Mouse (Mus musculus) frontal cortex, postnatal 25 days (tissue): ENCODE results near the gene Poc5.

Experiments used
- DNase-seq, 2 experiments: peaks; one replicate each; pipeline ENCODE4 v3.0.0; 2022; ENCODE audit warnings: low spot score in 2 of 2

Poc5 gene

DNA sequence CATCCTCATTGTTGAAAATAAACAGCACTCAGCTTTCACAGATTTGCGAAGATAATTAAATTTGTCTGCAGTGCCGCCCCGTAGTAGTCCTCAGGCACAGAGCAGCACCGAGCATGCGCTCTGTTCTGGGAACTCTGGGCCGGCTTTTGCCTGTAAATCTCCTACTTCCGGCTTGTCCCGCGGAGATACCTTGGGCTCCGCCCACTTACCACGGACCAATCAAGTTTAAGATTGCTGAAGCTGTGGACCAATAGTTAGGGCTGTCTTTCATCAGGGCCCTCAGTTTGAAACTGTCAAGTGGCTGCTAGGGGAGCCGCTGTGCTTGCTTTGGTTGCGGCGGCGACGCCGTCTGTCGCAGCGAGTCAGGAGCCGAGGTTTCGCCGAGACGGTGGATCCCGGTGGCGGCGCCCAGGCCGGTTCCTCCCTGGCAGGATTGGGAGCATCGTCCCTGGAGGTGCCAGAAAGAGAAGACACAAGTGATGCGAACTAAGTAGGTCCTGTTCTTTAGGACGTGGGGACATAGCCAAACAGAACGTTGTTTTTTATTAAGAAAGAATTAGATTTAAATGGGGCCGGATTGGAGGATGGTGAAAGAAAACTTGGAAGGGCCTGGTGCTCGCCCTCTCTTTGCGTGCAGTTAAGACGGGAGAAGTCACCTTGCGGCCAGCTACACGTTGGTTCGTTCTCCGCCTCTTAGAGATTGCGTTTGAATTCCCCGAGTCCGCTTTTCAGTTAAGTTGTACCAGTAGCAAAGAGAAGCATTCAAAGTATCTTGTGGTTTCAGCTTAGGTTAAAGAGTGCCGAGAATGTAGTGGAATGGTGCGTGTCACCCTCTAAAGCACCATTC is at the start of gene Poc5:
TSS of gene Poc5 (plus strand) at position 253 of the 847 bp plus-strand sequence.
- DNase-seq, result peak; percentile 99

GRCm38 (mm10) chr13:96341461-96341860 is 46.6 kb upstream of the Poc5 start:
- no peak for DNase-seq

DNA sequence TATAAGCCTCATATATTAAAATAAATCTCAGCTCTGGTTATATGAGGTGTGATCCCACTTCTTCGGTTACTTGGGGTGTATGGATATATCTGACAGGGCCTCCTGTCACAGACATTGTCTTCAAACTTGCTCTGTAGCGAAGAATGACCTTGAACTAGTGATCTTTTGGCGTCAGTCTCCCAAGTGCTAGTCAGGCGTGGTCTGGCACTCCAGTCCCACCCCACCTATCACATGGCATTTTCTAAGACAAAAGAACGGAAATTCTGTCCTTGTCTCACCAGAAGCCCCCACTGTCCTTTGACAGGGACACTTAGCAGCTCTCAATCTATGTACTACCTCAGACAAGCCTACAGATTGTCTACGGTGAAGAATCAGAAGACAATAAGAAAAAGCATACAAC is 43.3 kb upstream of the Poc5 start:
- no peak for DNase-seq

GRCm38 (mm10) chr13:96346581-96346980 is 41.5 kb upstream of the Poc5 start:
- no peak for DNase-seq

GRCm38 (mm10) chr13:96350207-96350606 is 37.9 kb upstream of the Poc5 start:
- no peak for DNase-seq

DNA sequence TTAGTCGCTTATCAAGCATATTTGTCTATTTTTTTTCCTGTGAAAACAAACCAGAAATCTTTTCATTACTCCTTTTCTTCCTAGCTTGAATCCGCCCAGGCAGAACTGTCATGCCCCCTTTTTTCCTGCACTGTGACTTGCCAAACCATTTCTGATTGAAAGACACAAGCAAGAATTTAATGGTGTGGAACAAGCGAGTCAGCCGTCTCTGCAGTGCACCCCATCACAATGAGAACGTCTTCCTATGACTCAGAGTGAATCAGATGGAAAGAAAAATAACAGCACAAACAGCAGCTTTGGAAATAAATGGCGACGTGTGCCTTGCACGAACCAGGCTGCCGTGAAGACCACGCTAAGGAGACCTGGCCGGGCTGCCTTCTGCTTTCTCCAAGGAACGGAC is 36.8 kb upstream of the Poc5 start:
- no peak for DNase-seq

- no peak for DNase-seq
These were observed 12.6 kb upstream of the Poc5 start for GRCm38 (mm10) chr13:96375519-96375918.

- DNase-seq, result no peak
These were observed 11.2 kb upstream of the Poc5 start for GRCm38 (mm10) chr13:96376871-96377270.

GRCm38 (mm10) chr13:96377883-96378282 is 10.2 kb upstream of the Poc5 start:
- DNase-seq, result no peak

- no peak for DNase-seq
These were observed 1.2 kb downstream of the Poc5 start for GRCm38 (mm10) chr13:96389301-96389700.

GRCm38 (mm10) chr13:96401251-96401650 is 13.2 kb downstream of the Poc5 start:
- DNase-seq, result no peak

GRCm38 (mm10) chr13:96405518-96405917 is 17.4 kb downstream of the Poc5 start:
- DNase-seq, result no peak

DNA sequence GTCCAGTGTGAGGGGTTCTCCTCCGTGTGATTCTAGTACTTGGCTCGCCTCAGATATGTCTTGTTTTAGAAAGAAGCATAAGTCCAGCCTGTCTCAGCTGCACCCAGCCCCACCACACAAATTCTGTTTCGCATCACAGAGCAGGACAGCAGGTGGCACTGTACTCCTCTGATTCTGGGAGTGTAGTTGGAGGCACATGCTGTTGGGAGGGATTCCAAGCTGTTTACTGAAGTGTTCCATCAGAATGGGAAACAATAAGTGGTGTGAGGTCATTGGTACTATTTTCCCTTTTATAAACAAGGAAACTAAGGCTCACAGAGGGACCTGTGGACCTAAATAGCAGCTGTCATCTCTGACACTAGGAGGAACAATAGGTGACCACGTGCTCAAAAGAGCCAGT is 18.9 kb downstream of the Poc5 start:
- DNase-seq, result no peak

GRCm38 (mm10) chr13:96408786-96409185 is 20.7 kb downstream of the Poc5 start:
- no peak for DNase-seq

DNA sequence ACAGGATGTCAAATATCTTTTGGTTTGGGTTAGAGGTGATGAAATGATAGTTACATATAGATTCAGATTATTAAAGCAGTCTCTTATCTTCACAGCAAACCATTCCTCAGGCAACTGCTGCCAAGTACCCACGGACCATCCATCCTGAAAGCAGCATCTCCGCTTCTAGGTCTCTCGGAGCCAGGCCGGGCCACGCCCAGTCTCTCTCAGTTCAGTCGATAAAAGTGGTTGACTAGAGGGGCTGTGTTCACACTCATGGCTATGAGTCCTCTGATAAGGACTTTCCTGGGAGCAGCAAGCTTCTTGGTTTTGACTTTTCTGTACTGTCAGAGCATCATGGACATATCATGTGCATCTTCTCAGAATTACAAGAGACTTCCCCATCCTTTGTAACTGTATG is 26.3 kb downstream of the Poc5 start:
- DNase-seq, result no peak

DNA sequence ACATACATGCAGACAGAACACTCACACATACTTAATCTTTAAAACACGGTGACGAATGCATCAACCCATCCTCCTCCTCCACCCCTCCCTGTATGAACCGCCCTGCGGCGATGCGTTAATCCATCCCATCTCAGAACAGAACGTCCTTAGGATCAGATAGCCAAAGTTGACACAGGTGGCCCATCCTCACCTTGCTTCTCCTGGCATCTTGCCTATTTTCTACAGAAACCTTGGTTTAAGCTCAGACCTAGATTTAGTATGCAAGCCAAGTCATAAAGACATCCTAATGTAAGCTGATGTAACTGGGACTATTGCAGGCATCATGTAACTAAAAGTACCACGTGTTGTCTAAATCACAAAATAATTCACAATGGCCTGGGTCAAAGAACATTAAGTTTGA is 28.3 kb downstream of the Poc5 start:
- DNase-seq, result no peak

DNA sequence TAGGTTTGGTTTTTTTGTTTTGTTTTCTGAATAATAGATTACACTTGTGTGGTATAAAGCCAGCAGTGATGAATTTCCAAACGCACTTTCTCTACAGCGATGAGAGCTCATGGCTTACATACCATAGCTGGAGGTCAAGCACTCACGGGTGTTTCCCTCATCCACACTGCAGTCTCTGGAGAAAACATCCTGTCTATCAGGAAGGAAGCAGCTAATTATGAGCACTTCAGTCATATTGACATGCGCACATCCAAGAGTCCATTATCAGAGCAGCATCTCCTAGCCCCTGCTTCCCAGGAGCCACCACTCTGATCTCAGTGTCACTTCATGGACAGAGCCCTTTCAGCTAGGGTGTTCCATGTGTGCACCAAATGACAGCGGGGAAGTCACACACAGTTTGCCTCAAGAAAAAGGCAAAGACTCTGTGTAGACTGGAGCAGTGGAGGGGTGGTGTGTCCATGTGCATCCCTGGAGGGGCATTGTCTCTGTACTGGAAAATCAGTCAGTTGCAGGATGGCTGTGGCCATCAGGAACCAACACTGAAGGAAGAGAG is 29.2 kb downstream of the Poc5 start:
- DNase-seq, result no peak

GRCm38 (mm10) chr13:96418487-96418886 is 30.4 kb downstream of the Poc5 start:
- DNase-seq, result no peak

- DNase-seq, result no peak
These were observed 33.1 kb downstream of the Poc5 start for GRCm38 (mm10) chr13:96421230-96421629.

GRCm38 (mm10) chr13:96424496-96425274 is 36.6 kb downstream of the Poc5 start:
- DNase-seq, result no peak

DNA sequence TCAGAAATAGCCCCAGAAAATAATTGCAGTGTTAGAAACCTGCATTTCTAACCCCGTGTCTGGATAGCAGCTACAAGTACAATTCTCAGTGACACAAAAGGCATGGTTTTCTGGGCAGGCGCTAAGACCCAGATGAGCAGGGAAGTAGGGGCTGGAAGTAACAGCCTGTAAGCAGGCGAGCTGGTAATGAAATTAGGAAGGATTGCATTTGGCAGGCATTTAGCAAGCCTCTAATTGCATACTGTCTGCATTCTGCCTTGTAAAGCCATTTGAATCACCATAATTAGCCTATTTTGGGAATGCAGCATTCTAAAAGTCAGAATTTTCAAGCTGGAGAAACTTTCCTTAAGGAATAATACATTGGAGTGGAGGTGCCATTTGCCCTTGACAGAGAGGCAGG is 38.0 kb downstream of the Poc5 start:
- DNase-seq, result no peak

DNA sequence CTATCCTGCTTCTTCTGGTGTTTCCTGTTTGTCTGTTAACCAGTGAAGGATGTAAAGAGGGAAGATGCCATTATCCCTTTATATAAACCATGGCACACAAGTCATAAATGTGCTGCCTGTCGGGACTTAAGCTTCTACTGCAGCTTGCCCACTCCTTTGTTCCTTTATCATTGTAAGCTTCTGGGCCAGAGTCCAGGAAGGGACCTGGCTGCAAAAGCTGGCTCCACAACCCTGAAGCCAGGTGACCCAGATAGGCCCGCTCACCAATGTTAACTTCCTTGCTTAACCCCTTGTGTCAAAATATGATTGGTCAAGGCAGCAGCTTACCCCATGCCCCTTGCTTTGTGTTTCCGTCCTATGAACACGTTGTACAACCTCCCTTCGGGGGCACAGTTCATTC is 40.4 kb downstream of the Poc5 start:
- DNase-seq, result no peak
